Mouse (Mus musculus) liver, adult 2 months (tissue): ENCODE results near the gene Pygl. TPM values are rescaled to one million over a fixed set of nuclear protein-coding genes. Genes with fewer than 3 reads are reported as not detected.
A peak's percentile ranks its signal among the peaks of the same experiment; 100 is the strongest.

Experiments
- DNase-seq: peaks from one replicate; pipeline ENCODE4 v3.0.0-alpha.2; 2011; ENCODE audit warnings: low read depth, low spot score; ENCODE audit errors: extremely low read depth
- H3K27ac ChIP-seq: fragments of 200-500 bp; replicated peaks from 2 replicates; pipeline ENCODE4 v1.5.1; 2012; ENCODE audit warnings: low read depth, mild to moderate bottlenecking, control low read depth, inconsistent platforms, low read length; ENCODE audit not compliant: insufficient read depth
- H3K27me3 ChIP-seq: fragments of 200-500 bp; 2 replicates; pipeline ENCODE4 v1.6.1; 2012; ENCODE audit warnings: mild to moderate bottlenecking, moderate library complexity, low read length, inconsistent platforms; ENCODE audit not compliant: control insufficient read depth, insufficient read depth
- H3K36me3 ChIP-seq: fragments of 200-500 bp; 2 replicates; pipeline ENCODE4 v1.6.1; 2012; ENCODE audit warnings: low read length, inconsistent platforms; ENCODE audit not compliant: control insufficient read depth, insufficient read depth
- H3K4me1 ChIP-seq: fragments of 200-500 bp; 2 replicates; pipeline ENCODE4 v1.6.1; 2011; ENCODE audit warnings: low read length; ENCODE audit not compliant: control insufficient read depth, insufficient read depth
- H3K4me3 ChIP-seq: fragments of 200-500 bp; 2 replicates; pipeline ENCODE4 v1.5.1; 2011; ENCODE audit warnings: low read depth, mild to moderate bottlenecking, control low read depth, low read length, moderate library complexity; ENCODE audit not compliant: insufficient read depth
- H3K79me2 ChIP-seq: fragments of 200-500 bp; 2 replicates; pipeline ENCODE4 v1.6.1; 2012; ENCODE audit warnings: inconsistent platforms, mild to moderate bottlenecking, low read length, moderate library complexity; ENCODE audit not compliant: control insufficient read depth, insufficient read depth
- H3K9ac ChIP-seq: fragments of 200-500 bp; 2 replicates; pipeline ENCODE4 v1.6.1; 2012; ENCODE audit warnings: low read depth, mild to moderate bottlenecking, control low read depth, inconsistent platforms, low read length
- CTCF ChIP-seq: fragments of 200-500 bp; IDR thresholded peaks from 2 replicates; pipeline ENCODE4 v1.5.1; 2011; ENCODE audit warnings: low read depth, low read length, control low read depth
- POLR2A ChIP-seq: fragments of 200-500 bp; IDR thresholded peaks from 2 replicates; pipeline ENCODE4 v1.6.1; 2011; ENCODE audit warnings: low read length, control low read depth; ENCODE audit not compliant: insufficient read depth; ENCODE audit errors: extremely low read depth
- WGBS: fragments of 180-500 bp; shearing (Covaris S2); methylation state at CpG from one replicate; pipeline ENCODE4 v1.1.7; 2018; 5-methylcytosine and 5-hydroxymethylcytosine counted together
- polyA plus RNA-seq: library from polyadenylated mRNA; depleted of rRNA; stranded (reverse); fragments of >200 nt; gene quantifications from 2 replicates; pipeline ENCODE4 v1.2.3, GENCODE M21; 2012
- total RNA-seq: library from RNA; depleted of rRNA; stranded (reverse); fragments of >200 nt; gene quantifications from 2 replicates; pipeline ENCODE4 v1.2.3, GENCODE M21; 2014

Gene Pygl
- total and polyA plus RNA-seq, 2 experiments = 298 to 428 TPM

DNA sequence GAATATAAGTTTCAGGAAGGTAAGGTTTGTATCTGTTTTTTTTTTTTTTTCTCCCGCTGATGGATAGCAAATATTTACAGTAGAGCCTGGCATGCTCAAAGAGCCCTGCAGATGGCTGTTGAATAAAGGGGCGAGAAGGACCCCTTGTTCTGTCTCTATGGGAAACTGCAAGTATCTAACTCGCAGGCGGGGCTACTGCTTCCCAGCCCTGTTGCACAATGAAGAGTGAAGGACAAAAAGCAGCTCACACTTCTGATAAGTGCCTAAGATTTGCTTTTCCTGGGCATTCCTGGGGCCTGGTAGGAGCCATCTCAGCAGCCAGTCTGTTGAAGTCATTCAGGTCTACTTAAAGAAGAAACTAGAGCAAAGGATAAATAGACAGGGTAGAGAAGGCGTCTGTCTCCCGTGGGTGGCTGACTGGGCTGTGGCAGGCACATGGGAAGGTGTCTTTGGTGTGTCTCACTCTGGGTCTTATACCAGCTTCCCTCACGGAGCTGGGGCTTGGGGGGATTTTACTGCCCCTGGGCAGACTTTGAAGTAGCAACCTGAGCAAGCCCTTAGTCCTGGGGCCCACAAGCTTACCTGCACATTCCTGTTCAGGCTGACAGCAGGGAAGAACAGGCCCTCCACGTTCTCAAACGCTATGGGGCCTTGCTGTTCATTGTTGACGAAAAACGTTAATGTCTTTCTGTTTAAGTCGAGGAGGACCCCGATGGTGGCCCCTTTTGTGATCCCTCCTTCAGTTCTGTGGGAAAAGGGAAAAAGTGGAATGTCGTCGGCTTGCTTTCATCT lies 16.6 kb upstream of the Pygl start:
- Histone ChIP-seq H3K27me3 (no peaks in the 10 kb centered on the region), H3K79me2 (no peaks in the 10 kb centered on the region), H3K4me3 (no peak overlapping the region), H3K4me1 (no peaks in the 10 kb centered on the region), H3K9ac (no peak overlapping the region), H3K27ac (no peak overlapping the region), H3K36me3 (no peaks in the 10 kb centered on the region)
- TF ChIP-seq CTCF (no peak), POLR2A (no peak)
- DNase-seq = no peak
- 66% methylated on average over 15 of the region's 15 CpGs for WGBS

DNA sequence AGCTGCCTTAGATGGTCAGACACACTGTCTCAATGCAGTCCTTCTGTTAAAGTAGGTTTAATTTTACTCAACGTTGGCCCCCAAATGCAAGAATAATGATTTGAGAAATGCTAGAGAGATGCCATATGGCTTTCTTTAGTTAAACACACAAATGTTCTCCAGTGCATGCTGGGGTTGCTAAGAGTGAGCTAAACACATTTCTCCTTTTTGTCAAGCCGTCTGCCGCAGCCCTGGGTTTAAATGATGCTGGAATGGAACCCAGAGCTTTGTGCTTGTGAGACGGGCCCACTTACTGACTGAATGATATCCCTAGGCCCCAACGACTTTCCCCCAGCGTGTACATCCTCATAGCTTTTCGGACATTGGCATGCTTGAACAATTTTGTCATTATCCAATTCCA lies 11.3 kb upstream of the Pygl start:
- no peaks in the 10 kb centered on the region for H3K4me1 ChIP-seq
- 90% methylated on average over 7 of the region's 7 CpGs for WGBS
- no peak for DNase-seq

DNA sequence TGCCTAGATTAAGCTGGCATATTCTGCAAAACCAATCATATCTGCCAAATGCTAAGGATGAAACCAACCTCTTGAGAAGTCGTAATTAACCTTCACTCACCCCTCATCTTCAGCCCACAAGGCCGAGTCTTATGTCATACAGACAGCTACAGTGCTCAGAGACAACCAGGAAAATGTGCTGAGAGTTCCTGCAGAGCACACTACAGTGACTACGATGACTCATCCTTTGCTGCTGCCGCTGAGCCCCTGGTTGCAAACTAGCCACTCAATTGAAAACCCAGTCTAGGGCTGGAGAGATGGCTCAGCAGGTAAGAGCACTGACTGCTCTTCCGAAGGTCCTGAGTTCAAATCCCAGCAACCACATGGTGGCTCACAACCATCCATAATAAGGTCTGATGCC lies 8.5 kb upstream of the Pygl start:
- H3K36me3 ChIP-seq = no peaks in the 10 kb centered on the region
- H3K9ac ChIP-seq = no peak overlapping the region
- no peak overlapping the region for H3K4me3 ChIP-seq
- 77% methylated on average over 5 of the region's 5 CpGs for WGBS
- DNase-seq = no peak
- H3K27me3 ChIP-seq = no peaks in the 10 kb centered on the region
- no peaks in the 10 kb centered on the region for H3K79me2 ChIP-seq
- TF ChIP-seq POLR2A = no peak
- no peak for TF ChIP-seq CTCF
- H3K27ac ChIP-seq = no peak overlapping the region
- no peaks in the 10 kb centered on the region for H3K4me1 ChIP-seq

More for the DNA sequence above, 11.3 kb upstream of the Pygl start:
- Histone ChIP-seq H3K4me3 (no peak overlapping the region), H3K27me3 (no peaks in the 10 kb centered on the region), H3K36me3 (no peaks in the 10 kb centered on the region), H3K79me2 (no peaks in the 10 kb centered on the region), H3K9ac (no peak overlapping the region), H3K27ac (no peak overlapping the region)
- TF ChIP-seq POLR2A (no peak), CTCF (no peak)

DNA sequence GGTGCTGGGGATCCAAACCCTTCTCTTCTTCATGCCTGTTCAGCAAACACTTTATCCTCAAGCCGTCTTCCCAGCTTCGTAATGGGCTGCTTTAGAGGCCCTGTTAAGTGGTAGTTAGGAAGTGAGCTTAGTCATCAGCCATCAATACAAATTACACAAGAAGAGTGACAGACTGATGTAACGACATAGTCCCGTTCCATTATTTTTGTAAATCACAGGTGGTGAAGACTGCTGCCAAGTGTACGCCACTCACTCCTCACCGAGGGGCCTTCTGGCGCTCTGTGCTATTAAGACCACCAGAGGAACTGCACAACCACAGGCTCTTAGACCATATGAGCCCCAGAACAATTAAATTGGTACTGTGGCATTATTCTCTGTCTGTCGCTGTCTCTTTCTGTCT lies 7.3 kb upstream of the Pygl start:
- Histone ChIP-seq H3K9ac (no peak overlapping the region), H3K79me2 (no peaks in the 10 kb centered on the region), H3K4me3 (no peak overlapping the region), H3K27ac (no peak overlapping the region), H3K36me3 (no peaks in the 10 kb centered on the region), H3K27me3 (no peaks in the 10 kb centered on the region), H3K4me1 (no peaks in the 10 kb centered on the region)
- no peak for TF ChIP-seq POLR2A
- TF ChIP-seq CTCF = no peak
- WGBS = 78% methylated on average over 8 of the region's 8 CpGs
- DNase-seq = no peak

DNA sequence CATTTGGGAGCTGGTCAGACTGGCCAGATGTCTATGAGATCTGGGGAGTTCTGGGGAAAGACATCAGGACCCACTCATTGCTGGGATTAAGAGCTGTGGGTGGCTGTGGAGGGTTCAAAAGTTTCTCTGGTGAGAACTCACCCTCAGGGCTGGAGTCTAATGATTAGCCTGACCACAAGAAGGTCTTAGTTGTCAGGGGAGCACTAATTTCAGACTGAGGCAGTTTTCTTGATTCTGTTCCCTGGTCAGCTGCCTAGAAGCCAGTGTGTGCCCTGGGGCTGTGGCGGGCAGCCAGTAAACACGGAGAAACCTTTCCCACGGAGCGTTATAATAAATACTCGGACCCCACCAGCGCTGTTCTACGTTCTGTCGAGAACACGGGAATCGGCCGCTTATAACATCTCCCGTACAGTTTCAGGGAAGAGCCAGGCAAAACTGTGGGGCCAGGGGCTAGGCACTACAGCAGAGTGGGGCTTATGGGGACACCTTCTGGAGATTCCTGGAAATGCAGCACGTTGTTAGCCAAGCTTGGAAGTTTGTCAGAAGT lies 3.7 kb upstream of the Pygl start:
- no peak for TF ChIP-seq POLR2A
- TF ChIP-seq CTCF = peak; percentile 83
- Histone ChIP-seq H3K36me3 (no peaks in the 10 kb centered on the region), H3K4me3 (peak overlapping the region; percentile 7), H3K27me3 (no peaks in the 10 kb centered on the region), H3K79me2 (no peaks in the 10 kb centered on the region), H3K27ac (peak overlapping the region; percentile 51), H3K9ac (peak overlapping the region; percentile 31), H3K4me1 (peaks cover 8% of the 10 kb centered on the region)
- DNase-seq = peak; percentile 63
- WGBS = 2% methylated on average over 13 of the region's 13 CpGs

DNA sequence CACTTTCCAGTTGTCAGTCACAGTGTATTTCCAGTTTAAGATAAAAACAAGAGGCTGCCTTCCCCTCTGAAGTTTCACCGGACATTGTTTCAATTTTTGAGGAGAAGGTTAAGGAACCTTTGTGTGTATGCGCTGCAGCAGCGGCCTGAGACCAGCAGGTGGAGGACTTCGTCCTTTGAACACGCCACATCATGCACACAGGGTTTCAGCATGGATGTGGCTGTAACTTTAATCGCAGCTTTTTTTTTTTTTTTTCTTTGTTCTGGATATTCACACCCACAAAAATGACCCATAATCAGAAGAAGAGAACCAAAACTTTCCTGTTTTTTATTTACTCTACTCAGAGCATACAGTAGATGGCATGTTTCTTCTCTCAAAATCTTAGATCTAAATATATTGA lies 3.1 kb upstream of the Pygl start:
- peak; percentile 82 for DNase-seq
- Histone ChIP-seq H3K4me1 (peaks cover 13% of the 10 kb centered on the region), H3K36me3 (no peaks in the 10 kb centered on the region), H3K27me3 (no peaks in the 10 kb centered on the region), H3K27ac (0 out of 2 replicates have a peak overlapping the region, but pooled peaks have one; percentile 1), H3K4me3 (no peak overlapping the region), H3K79me2 (no peaks in the 10 kb centered on the region), H3K9ac (no peak overlapping the region)
- WGBS = under 1% methylated on average over 6 of the region's 6 CpGs
- TF ChIP-seq CTCF (peak; percentile 90), POLR2A (no peak)
